Mouse (Mus musculus) lung, postnatal 0 days (tissue): ENCODE data around the gene Parp1. TPM values are rescaled to one million over a fixed set of nuclear protein-coding genes. Genes with fewer than 3 reads are reported as not detected.
A peak's percentile ranks its signal among the peaks of the same experiment; 100 is the strongest.
"Not testable (repeated sequence)": the region's sequence is repeated elsewhere in the genome, so short reads cannot be mapped to it uniquely, and the experiment has no call there.

ENCODE experiments used
- ATAC-seq: fragments of 200-750 bp; cut with Nextera tagmentation; 2 replicates; pipeline ENCODE4 v1.8.0; 2017; ENCODE audit warnings: moderate library complexity
- DNase-seq: peaks from one replicate; pipeline ENCODE4 v3.0.0-alpha.2; 2016; ENCODE audit warnings: low spot score
- H3K27ac ChIP-seq: fragments of 300-500 bp; sonication (generic); 2 replicates; pipeline ENCODE4 v1.5.1; 2014; ENCODE audit warnings: antibody characterized with exemption, mild to moderate bottlenecking, low read length, mixed read lengths
- H3K27me3 ChIP-seq: fragments of 300-500 bp; sonication (generic); replicated peaks from 2 replicates; pipeline ENCODE4 v1.6.1; 2014; ENCODE audit warnings: low read length, mixed read lengths; ENCODE audit not compliant: insufficient read depth
- H3K36me3 ChIP-seq: fragments of 300-500 bp; sonication (generic); 2 replicates; pipeline ENCODE4 v1.6.1; 2014; ENCODE audit warnings: low read length, mixed read lengths; ENCODE audit not compliant: insufficient read depth
- H3K4me1 ChIP-seq: fragments of 300-500 bp; sonication (generic); 2 replicates; pipeline ENCODE4 v1.6.1; 2014; ENCODE audit warnings: antibody characterized with exemption, low read depth, low read length, mixed read lengths; ENCODE audit not compliant: insufficient read depth
- H3K4me2 ChIP-seq: fragments of 300-500 bp; sonication (generic); replicated peaks from 2 replicates; pipeline ENCODE4 v1.6.1; 2014; ENCODE audit warnings: low read depth, mild to moderate bottlenecking, low read length, moderate library complexity, mixed read lengths
- H3K4me3 ChIP-seq: fragments of 300-500 bp; sonication (generic); 2 replicates; pipeline ENCODE4 v1.5.1; 2014; ENCODE audit warnings: low read depth, low read length
- H3K9ac ChIP-seq: fragments of 300-500 bp; sonication (generic); replicated peaks from 2 replicates; pipeline ENCODE4 v1.6.1; 2014; ENCODE audit warnings: low read depth, mild to moderate bottlenecking
- H3K9me3 ChIP-seq: fragments of 300-500 bp; sonication (generic); 2 replicates; pipeline ENCODE4 v1.6.1; 2016; ENCODE audit warnings: low read length, mixed read lengths
- CTCF ChIP-seq: IDR thresholded peaks from 2 replicates; pipeline ENCODE4 v1.5.1; 2016; ENCODE audit warnings: antibody characterized with exemption, mild to moderate bottlenecking
- EP300 ChIP-seq: IDR thresholded peaks from 2 replicates; pipeline ENCODE4 v1.6.1; 2016; ENCODE audit warnings: antibody characterized with exemption, mild to moderate bottlenecking, control low read depth
- WGBS: fragments of 180-500 bp; shearing (Covaris S2); extraction: QIAGEN DNeasy Blood & Tissue Kit; methylation state at CpG from one replicate; pipeline ENCODE4 v1.1.7; 2014; 5-methylcytosine and 5-hydroxymethylcytosine counted together
- polyA plus RNA-seq: library from polyadenylated mRNA; unstranded; fragments of >200 nt; fragmentation: Nextera tagmentation; extraction: Ambion mirVana; gene quantifications from 2 replicates; pipeline ENCODE4 v1.2.1, GENCODE M21; 2015

The Parp1 gene
- polyA plus RNA-seq, 1 experiment from 2014 or later: 21.0 TPM

DNA sequence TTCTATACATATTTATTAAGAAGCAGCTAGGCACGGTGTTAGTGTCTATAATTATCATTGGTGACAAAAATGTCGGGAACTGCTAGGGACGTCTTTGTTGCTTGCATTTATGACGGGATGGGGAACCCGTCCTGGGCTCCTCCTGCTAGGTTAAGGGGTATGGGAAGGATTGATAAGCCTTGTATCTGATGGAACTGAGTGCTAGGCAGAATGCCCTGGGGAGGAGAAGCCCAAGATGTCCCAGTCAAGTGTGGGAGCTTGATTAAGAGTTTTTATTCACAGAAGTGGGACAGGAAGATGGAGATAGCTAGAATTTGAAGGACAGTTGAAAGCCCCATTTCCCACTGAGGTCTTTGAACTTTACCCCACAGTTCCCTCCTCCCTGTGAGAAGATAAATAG, 1.5 kb downstream of the Parp1 start:
- ATAC-seq (no peak), DNase-seq (no peak)
- Histone ChIP-seq H3K4me3 (no peak overlapping the region), H3K27me3 (no peaks in the 10 kb centered on the region), H3K27ac (no peak overlapping the region), H3K36me3 (no peaks in the 10 kb centered on the region), H3K4me2 (peak overlapping the region; percentile 85), H3K9me3 (no peaks in the 10 kb centered on the region), H3K9ac (no peak overlapping the region), H3K4me1 (peaks cover 8% of the 10 kb centered on the region; the same call in 1 of the 2 replicates)
- 10% methylated on average over 5 of the region's 5 CpGs for WGBS
- TF ChIP-seq EP300 (no peak), CTCF (no peak)

DNA sequence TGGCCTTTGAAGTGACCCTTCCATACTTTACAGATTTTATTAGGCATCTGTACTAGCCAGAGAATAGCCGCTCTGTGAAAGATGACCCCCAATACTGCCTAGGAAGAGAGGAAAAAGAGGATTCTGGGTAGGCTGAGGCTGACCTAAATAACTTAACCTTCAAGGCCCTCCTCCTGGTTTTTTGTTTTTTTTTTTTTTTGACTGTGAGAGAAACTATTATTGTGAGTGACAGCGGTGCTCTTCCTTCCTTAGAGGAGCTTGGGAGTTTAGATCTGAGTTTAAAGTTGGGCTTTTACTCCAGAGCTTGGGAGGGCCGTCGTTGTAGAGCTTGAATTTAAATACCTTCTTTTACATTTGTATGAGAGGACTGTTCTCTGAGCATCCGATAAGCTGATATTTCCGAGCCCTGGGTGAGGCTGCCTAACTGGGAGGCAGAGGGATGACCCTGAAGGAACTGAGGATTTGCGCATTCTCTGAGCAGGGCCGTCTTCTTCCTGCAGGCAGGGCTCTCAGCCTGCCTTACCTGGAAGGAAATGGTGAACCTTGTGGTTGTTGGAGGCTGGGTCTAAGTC, 2.4 kb downstream of the Parp1 start:
- Histone ChIP-seq H3K36me3 (no peaks in the 10 kb centered on the region), H3K27me3 (no peaks in the 10 kb centered on the region), H3K4me3 (no peak overlapping the region), H3K27ac (no peak overlapping the region), H3K9ac (no peak overlapping the region), H3K9me3 (no peaks in the 10 kb centered on the region), H3K4me2 (no peak overlapping the region), H3K4me1 (peaks cover 8% of the 10 kb centered on the region; the same call in 1 of the 2 replicates)
- WGBS: 75% methylated on average over 8 of the region's 8 CpGs
- no peak for ATAC-seq
- no peak for DNase-seq
- no peak for TF ChIP-seq EP300
- TF ChIP-seq CTCF: no peak

DNA sequence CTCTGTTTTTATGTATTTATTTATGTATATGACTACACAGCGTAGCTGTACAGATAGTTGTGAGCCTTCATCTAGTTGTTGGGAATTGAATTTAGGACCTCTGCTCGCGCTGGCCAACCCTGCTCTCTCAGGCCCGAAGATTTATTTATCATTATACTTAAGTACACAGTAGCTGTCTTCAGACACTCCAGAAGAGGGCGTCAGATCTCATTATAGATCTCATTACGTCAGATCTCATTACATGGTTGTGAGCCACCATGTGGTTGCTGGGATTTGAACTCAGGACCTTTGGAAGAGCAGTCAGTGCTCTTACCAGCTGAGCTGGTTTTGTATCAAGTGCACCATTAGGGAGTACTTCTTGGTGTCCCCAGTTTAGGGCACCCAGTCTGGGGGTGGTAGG, 3.0 kb downstream of the Parp1 start:
- H3K4me3 ChIP-seq, H3K9ac ChIP-seq, H3K4me2 ChIP-seq, DNase-seq, H3K27ac ChIP-seq, H3K36me3 ChIP-seq, H3K4me1 ChIP-seq, ATAC-seq, H3K9me3 ChIP-seq, H3K27me3 ChIP-seq: not testable (repeated sequence)
- WGBS: 84% methylated on average over 6 of the region's 6 CpGs

DNA sequence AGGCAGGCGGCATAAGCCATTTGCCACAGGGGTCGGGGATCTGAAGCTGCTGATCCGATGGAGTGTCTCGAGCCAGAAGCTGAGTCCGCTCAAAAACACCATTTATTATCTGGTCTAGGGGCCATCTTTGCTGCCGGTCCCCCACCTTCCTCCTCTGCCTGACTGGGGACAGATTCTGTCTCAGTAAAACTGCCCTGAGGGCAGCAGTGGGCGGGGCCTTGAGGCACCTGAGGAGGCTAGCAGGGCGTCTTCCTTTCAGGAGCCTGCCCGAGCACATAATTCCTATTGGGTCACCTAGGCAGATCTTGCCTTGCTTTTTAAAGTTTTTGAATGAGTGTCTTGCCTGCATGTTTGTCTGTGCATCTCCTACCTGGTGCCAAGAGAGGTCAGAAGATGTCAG, 3.4 kb downstream of the Parp1 start:
- Histone ChIP-seq H3K9me3 (no peaks in the 10 kb centered on the region), H3K4me3 (no peak overlapping the region), H3K4me2 (no peak overlapping the region), H3K36me3 (no peaks in the 10 kb centered on the region), H3K4me1 (peaks cover 8% of the 10 kb centered on the region; the same call in 1 of the 2 replicates), H3K27me3 (no peaks in the 10 kb centered on the region), H3K27ac (no peak overlapping the region), H3K9ac (no peak overlapping the region)
- DNase-seq: no peak
- 83% methylated on average over 9 of the region's 9 CpGs for WGBS
- no peak for ATAC-seq
- no peak for TF ChIP-seq CTCF
- TF ChIP-seq EP300: no peak

DNA sequence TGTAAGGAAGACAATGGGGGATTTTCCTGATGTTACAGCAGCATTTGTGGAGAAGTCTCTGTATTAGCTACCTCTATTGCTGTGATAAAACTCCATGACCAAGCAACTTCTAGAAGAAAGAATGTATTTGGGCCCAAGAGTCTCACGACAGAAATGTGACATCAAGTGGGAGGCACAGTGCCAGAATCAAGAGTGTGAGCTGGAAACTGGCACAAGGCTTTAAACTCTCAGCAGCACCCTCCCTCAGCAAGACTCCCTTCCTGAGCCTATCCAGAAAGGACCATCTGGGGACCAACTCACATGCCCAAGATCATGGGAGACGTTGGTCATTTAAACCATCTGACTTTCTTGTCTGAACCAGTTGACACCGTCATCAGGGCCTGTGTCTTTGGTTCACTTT, 7.8 kb downstream of the Parp1 start:
- Histone ChIP-seq H3K4me2 (no peak overlapping the region), H3K27ac (no peak overlapping the region), H3K4me1 (no peaks in the 10 kb centered on the region), H3K36me3 (peaks cover 3% of the 10 kb centered on the region; the same call in 1 of the 2 replicates), H3K9ac (no peak overlapping the region), H3K9me3 (no peaks in the 10 kb centered on the region), H3K4me3 (no peak overlapping the region), H3K27me3 (no peaks in the 10 kb centered on the region)
- TF ChIP-seq CTCF: no peak
- no peak for TF ChIP-seq EP300
- WGBS: 62% methylated on average over 3 of the region's 3 CpGs
- DNase-seq: peak; percentile 49
- no peak for ATAC-seq

DNA sequence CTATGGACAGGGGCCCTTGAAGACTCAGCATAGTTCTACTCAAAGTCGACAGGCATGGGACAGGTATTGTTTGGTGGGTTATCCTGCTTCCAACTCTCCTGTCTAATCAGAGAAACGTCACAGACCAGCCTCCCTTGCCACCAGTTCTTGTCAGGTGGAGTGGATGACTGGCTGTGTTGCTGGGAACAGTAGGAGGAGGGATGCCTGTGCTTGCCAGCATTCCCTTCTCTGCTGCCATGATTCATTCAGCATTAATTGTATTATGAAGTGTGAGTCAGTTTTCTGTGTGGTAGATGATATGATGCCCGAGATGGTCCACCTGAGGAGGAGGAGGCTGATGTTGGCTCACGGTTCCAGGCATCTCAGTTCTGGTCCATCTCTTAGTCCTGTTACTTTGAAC, 9.1 kb downstream of the Parp1 start:
- TF ChIP-seq CTCF (no peak), EP300 (no peak)
- Histone ChIP-seq H3K27me3 (no peaks in the 10 kb centered on the region), H3K9me3 (no peaks in the 10 kb centered on the region), H3K4me2 (no peak overlapping the region), H3K9ac (no peak overlapping the region), H3K27ac (no peak overlapping the region), H3K36me3 (peaks cover 4% of the 10 kb centered on the region; the same call in 1 of the 2 replicates), H3K4me3 (no peak overlapping the region), H3K4me1 (no peaks in the 10 kb centered on the region)
- no peak for ATAC-seq
- WGBS: 71% methylated on average over 4 of the region's 4 CpGs
- no peak for DNase-seq
